Mouse (Mus musculus): ENCODE data around the gene Sbno2. TPM values are rescaled to one million over a fixed set of nuclear protein-coding genes. Genes with fewer than 3 reads are reported as not detected.

The Sbno2 gene
- polyA plus RNA-seq, 1 experiment = 127 TPM

GRCm38 (mm10) chr10:80138553-80139438, 33.4 kb upstream of the Sbno2 start, which contains the start of gene Atp5d:
TSS of gene Atp5d (plus strand) at chr10:80138632.
- 1% methylated on average over 94 of the region's 94 CpGs for WGBS
- no peaks in the 10 kb centered on the region; the same call in 1 of the 2 replicates for H3K27me3 ChIP-seq (ENCODE audit: control insufficient read depth, insufficient read depth, low read length)
- peak; percentile 51 for DNase-seq
- H3K4me3 ChIP-seq (ENCODE audit: control insufficient read depth, insufficient read depth, low read length) = peak within 1 kb of the TSS; percentile 49
- H3K4me1 ChIP-seq (replicated peaks; ENCODE audit: control insufficient read depth, insufficient read depth, low read length) = peaks cover 40% of the 10 kb centered on the region
- TF ChIP-seq POLR2A (IDR thresholded peaks at IDR 0.05; ENCODE audit: control insufficient read depth, extremely low read depth, insufficient read depth, low read length, poor library complexity) (peak; percentile 58), CTCF (IDR thresholded peaks at IDR 0.05; ENCODE audit: borderline replicate concordance, control insufficient read depth, extremely low read depth, insufficient read depth, low read length, poor library complexity) (no peak)
- no peak within 1 kb of the TSS for H3K27ac ChIP-seq (ENCODE audit: control insufficient read depth, insufficient read depth, low read length)
- no peaks in the 10 kb centered on the region for H3K36me3 ChIP-seq (ENCODE audit: control insufficient read depth, insufficient read depth, low read length)

DNA sequence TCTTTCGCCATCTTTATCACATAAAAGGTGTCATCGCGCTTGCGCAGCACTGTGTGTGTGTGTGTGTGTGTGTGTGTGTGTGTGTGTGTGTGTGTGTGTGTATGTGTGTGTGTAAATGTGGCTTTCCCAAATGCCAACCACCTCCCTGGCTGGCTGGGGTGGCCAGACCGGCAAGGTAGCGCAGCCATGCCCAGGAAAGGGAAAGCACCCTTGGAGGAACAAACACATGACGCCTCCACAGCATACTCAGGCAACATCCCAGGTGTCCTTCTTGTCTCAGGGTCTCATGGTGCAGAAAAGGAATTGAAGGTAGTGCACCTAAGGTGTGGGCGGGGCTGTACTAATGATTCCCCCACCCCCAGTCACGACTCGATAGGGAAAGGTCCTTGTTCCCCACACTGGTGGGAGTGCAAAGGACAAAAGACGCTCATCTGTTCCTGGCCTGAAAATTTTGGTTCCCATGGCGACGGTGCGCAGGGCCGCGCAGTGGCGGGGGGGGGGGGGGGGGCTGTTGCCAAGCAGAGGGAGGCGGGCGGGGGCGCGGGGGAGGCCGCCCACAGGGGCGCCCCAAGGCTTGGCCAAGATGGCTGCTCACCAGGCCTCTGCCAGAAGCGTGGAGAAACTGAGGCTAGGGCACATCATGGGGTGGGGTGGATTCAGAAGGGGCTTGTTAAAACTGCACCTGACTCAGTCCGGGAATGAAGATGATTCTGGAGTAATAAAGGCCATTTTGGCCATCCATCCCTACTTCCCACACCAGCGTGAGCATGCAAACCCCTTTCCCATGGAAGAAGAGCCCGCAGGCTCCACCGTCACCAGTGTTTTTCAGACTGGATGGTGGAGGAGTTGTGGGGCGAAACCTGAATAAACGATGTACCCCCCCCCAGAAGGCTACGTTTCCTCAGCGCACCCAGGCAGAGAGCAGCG, 32.5 kb upstream of the Sbno2 start:
- Histone ChIP-seq H3K36me3 (ENCODE audit: control insufficient read depth, insufficient read depth, low read length) (no peaks in the 10 kb centered on the region), H3K27ac (ENCODE audit: control insufficient read depth, insufficient read depth, low read length) (no peak overlapping the region), H3K4me3 (ENCODE audit: control insufficient read depth, insufficient read depth, low read length) (peak overlapping the region; percentile 49), H3K4me1 (replicated peaks; ENCODE audit: control insufficient read depth, insufficient read depth, low read length) (peaks cover 45% of the 10 kb centered on the region), H3K27me3 (ENCODE audit: control insufficient read depth, insufficient read depth, low read length) (no peaks in the 10 kb centered on the region; the same call in 1 of the 2 replicates)
- TF ChIP-seq POLR2A (IDR thresholded peaks at IDR 0.05; ENCODE audit: control insufficient read depth, extremely low read depth, insufficient read depth, low read length, poor library complexity) (no peak), CTCF (IDR thresholded peaks at IDR 0.05; ENCODE audit: borderline replicate concordance, control insufficient read depth, extremely low read depth, insufficient read depth, low read length, poor library complexity) (no peak)
- 16% methylated on average over 33 of the region's 33 CpGs for WGBS
- no peak for DNase-seq

DNA sequence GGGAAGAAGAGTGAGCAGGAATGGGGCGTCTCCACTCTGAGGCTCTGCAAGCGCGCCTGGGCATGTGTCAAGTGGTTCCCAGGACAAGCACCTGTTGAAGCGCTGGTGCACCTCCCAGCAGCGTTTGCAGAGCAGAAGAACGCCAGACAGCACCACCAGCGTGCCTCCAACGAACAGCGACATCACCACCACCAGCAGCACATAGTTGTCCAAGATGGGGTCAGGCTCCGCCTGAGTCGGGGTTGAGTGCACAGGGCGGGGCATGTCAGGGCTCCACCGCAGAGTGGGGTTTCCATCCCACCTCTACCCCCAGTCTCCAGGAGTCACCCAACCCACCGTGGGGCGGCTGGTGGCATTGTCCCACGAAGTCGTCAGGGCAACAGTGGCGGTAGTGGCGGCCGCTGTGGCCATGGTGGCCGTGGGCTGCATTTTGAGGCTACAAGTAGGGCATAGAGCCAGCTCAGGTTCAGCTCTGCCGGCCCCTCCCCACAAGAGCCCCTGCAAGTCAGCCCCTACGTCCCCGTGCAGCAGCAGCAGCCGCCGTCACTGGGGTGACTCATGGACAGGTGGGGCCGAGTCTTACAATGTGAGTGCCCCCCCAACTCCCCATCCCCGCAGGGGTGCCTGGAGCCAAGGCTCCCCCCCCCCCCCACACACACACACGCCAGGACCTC, 31.7 kb upstream of the Sbno2 start:
- Histone ChIP-seq H3K4me3 (ENCODE audit: control insufficient read depth, insufficient read depth, low read length) (peak overlapping the region; percentile 49), H3K36me3 (ENCODE audit: control insufficient read depth, insufficient read depth, low read length) (peaks cover under 1% of the 10 kb centered on the region; the same call in 1 of the 2 replicates), H3K27me3 (ENCODE audit: control insufficient read depth, insufficient read depth, low read length) (no peaks in the 10 kb centered on the region; the same call in 1 of the 2 replicates), H3K4me1 (replicated peaks; ENCODE audit: control insufficient read depth, insufficient read depth, low read length) (peaks cover 41% of the 10 kb centered on the region), H3K27ac (ENCODE audit: control insufficient read depth, insufficient read depth, low read length) (no peak overlapping the region)
- no peak for DNase-seq
- TF ChIP-seq POLR2A (IDR thresholded peaks at IDR 0.05; ENCODE audit: control insufficient read depth, extremely low read depth, insufficient read depth, low read length, poor library complexity) = no peak
- no peak for TF ChIP-seq CTCF (IDR thresholded peaks at IDR 0.05; ENCODE audit: borderline replicate concordance, control insufficient read depth, extremely low read depth, insufficient read depth, low read length, poor library complexity)
- 27% methylated on average over 29 of the region's 29 CpGs for WGBS

GRCm38 (mm10) chr10:80136179-80136951, 31.0 kb upstream of the Sbno2 start:
- Histone ChIP-seq H3K36me3 (ENCODE audit: control insufficient read depth, insufficient read depth, low read length) (peaks cover 8% of the 10 kb centered on the region), H3K27ac (ENCODE audit: control insufficient read depth, insufficient read depth, low read length) (no peak overlapping the region), H3K4me3 (ENCODE audit: control insufficient read depth, insufficient read depth, low read length) (0 out of 2 replicates have a peak overlapping the region, but pooled peaks have one; percentile 49), H3K4me1 (replicated peaks; ENCODE audit: control insufficient read depth, insufficient read depth, low read length) (peaks cover 41% of the 10 kb centered on the region), H3K27me3 (ENCODE audit: control insufficient read depth, insufficient read depth, low read length) (no peaks in the 10 kb centered on the region; the same call in 1 of the 2 replicates)
- TF ChIP-seq CTCF (IDR thresholded peaks at IDR 0.05; ENCODE audit: borderline replicate concordance, control insufficient read depth, extremely low read depth, insufficient read depth, low read length, poor library complexity) (no peak), POLR2A (IDR thresholded peaks at IDR 0.05; ENCODE audit: control insufficient read depth, extremely low read depth, insufficient read depth, low read length, poor library complexity) (no peak)
- WGBS = 84% methylated on average over 49 of the region's 49 CpGs
- no peak for DNase-seq

DNA sequence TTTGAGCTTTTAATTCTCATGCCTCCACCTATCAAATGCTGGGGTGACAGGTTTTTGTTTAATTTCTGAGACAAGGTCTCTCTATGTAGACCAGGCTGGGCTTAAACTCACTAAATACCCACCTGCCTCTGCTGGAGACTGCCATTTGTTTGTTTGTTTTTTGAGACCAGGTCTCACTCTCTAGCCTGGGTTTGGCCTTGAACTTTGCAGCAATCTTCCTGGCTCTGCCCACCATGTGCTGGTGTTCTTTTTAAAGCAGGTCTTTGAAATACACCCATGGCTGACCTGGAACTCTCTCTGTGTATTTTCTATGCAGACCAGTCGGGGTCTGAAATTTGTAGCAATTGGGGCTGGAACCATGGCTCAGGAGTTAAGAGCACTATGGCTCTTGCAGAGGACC, 30.3 kb upstream of the Sbno2 start:
- H3K27ac ChIP-seq (ENCODE audit: control insufficient read depth, insufficient read depth, low read length) = no peak overlapping the region
- no peak overlapping the region for H3K4me3 ChIP-seq (ENCODE audit: control insufficient read depth, insufficient read depth, low read length)
- 100% methylated on average over 1 of the region's 1 CpGs for WGBS
- DNase-seq = no peak
- H3K27me3 ChIP-seq (ENCODE audit: control insufficient read depth, insufficient read depth, low read length) = no peaks in the 10 kb centered on the region; the same call in 1 of the 2 replicates
- peaks cover 12% of the 10 kb centered on the region for H3K36me3 ChIP-seq (ENCODE audit: control insufficient read depth, insufficient read depth, low read length)
- H3K4me1 ChIP-seq (replicated peaks; ENCODE audit: control insufficient read depth, insufficient read depth, low read length) = peaks cover 35% of the 10 kb centered on the region
- TF ChIP-seq CTCF (IDR thresholded peaks at IDR 0.05; ENCODE audit: borderline replicate concordance, control insufficient read depth, extremely low read depth, insufficient read depth, low read length, poor library complexity) = no peak
- TF ChIP-seq POLR2A (IDR thresholded peaks at IDR 0.05; ENCODE audit: control insufficient read depth, extremely low read depth, insufficient read depth, low read length, poor library complexity) = no peak
